27 mouse cellular contexts compared by ENCODE assay signal in genomic region chrX:150551986-150552385, GRCm38 (mm10). TPM values are rescaled to one million over a fixed set of nuclear protein-coding genes. Genes with fewer than 3 reads are reported as not detected.
DNase-seq lines count a peak whose midpoint lies in the region; ATAC-seq and TF ChIP-seq lines count a peak whose summit lies in the region.
"Had no signal": no experiment of that assay in that cellular context is flagged by ENCODE, and none has a peak within 500 bp of the region (broad histone marks: within the 10 kb centered on the region; RNA-seq: fewer than 3 reads in every experiment).

No protein-coding gene starts in this region.

- H3K9ac ChIP-seq in heart, embryonic 13.5 days, result no peak overlapping the region
- no peak overlapping the region for H3K9ac ChIP-seq in liver, adult 2 months (ENCODE audit: low read depth, low read length)
- peak overlapping the region; percentile 50; the same call in 1 of the 2 replicates for H3K9ac ChIP-seq in liver, embryonic 14.5 days (replicated peaks)
- H3K9ac ChIP-seq: embryonic facial prominence, embryonic 13.5 days; forebrain, embryonic 12.5 days; hindbrain, embryonic 13.5 days; limb, embryonic 13.5 days; lung, embryonic 14.5 days had no signal

- no peak for ATAC-seq in heart, embryonic 13.5 days (ENCODE audit: extremely low read depth, insufficient number of reproducible peaks, low FRiP score, low TSS enrichment)
- no peak for ATAC-seq in liver, embryonic 14.5 days (ENCODE audit: insufficient read depth)
- ATAC-seq: activated CD4-positive, CD25-positive, alpha-beta regulatory T cell, adult 4 months; intestine, postnatal 0 days had no signal

- no peak overlapping the region for H3K4me3 ChIP-seq in heart, embryonic 13.5 days
- no peak overlapping the region for H3K4me3 ChIP-seq in liver, adult 2 months (ENCODE audit: insufficient read depth, low read depth, low read length)
- peak overlapping the region; percentile 47 to 75 for H3K4me3 ChIP-seq in liver, embryonic 14.5 days (ENCODE audit: insufficient read depth in 1 of 2, low read depth in 2 of 2, low read length in 2 of 2)
- H3K4me3 ChIP-seq in thymus, adult 2 months (ENCODE audit: control insufficient read depth, insufficient read depth, low read length), result no peak overlapping the region
- H3K4me3 ChIP-seq: embryonic facial prominence, embryonic 13.5 days; forebrain, embryonic 12.5 days; hindbrain, embryonic 13.5 days; layer of hippocampus, adult 2 months; left cerebral cortex, adult 2 months; limb, embryonic 13.5 days had no signal

- no peak for TF ChIP-seq CTCF in liver, adult 2 months (IDR thresholded peaks at IDR 0.05; ENCODE audit: low read depth, low read length)
- no peak for TF ChIP-seq CTCF in liver, embryonic 14.5 days (IDR thresholded peaks at IDR 0.05; ENCODE audit: low read depth)
- no peak for TF ChIP-seq CTCF in thymus, adult 2 months (IDR thresholded peaks at IDR 0.05; ENCODE audit: borderline replicate concordance, control insufficient read depth, extremely low read depth, insufficient read depth, low read length, poor library complexity)

- peak overlapping the region; percentile 36 for H3K4me2 ChIP-seq in heart, embryonic 13.5 days
- peak overlapping the region; percentile 85 for H3K4me2 ChIP-seq in liver, embryonic 14.5 days (ENCODE audit: low read depth)
- H3K4me2 ChIP-seq: embryonic facial prominence, embryonic 13.5 days; forebrain, embryonic 12.5 days; hindbrain, embryonic 13.5 days; limb, embryonic 13.5 days; lung, embryonic 14.5 days had no signal

- TF ChIP-seq POLR2A in liver, adult 2 months (IDR thresholded peaks at IDR 0.05; ENCODE audit: extremely low read depth, insufficient read depth, low read length), result no peak
- TF ChIP-seq POLR2A in thymus, adult 2 months (IDR thresholded peaks at IDR 0.05; ENCODE audit: control insufficient read depth, extremely low read depth, insufficient read depth, low read length, poor library complexity), result no peak

- H3K27ac ChIP-seq in heart, embryonic 13.5 days (replicated peaks), result no peak overlapping the region
- peak overlapping the region; percentile 84 for H3K27ac ChIP-seq in liver, adult 2 months (replicated peaks; ENCODE audit: insufficient read depth, low read depth, low read length)
- H3K27ac ChIP-seq in liver, embryonic 14.5 days, result peak overlapping the region; percentile 95
- H3K27ac ChIP-seq in thymus, adult 2 months (ENCODE audit: control insufficient read depth, insufficient read depth, low read length), result no peak overlapping the region
- H3K27ac ChIP-seq: embryonic facial prominence, embryonic 13.5 days; forebrain, embryonic 12.5 days; hindbrain, embryonic 13.5 days; layer of hippocampus, adult 2 months; left cerebral cortex, adult 2 months; limb, embryonic 13.5 days had no signal

- no peak for TF ChIP-seq EP300 in liver, embryonic 14.5 days (IDR thresholded peaks at IDR 0.05; ENCODE audit: low read depth)

- no peak for DNase-seq in heart, adult 8-10 months (ENCODE audit: low spot score)
- DNase-seq in liver, adult 2 months (ENCODE audit: extremely low read depth, low read depth, low spot score), result peak; percentile 84
- DNase-seq in liver, result no peak
- no peak for DNase-seq in liver, embryonic 14.5 days (ENCODE audit: low read depth in 3 of 3, low spot score in 3 of 3)
- DNase-seq in right cerebral cortex, postnatal 10 days (ENCODE audit: low spot score in 2 of 2), result no peak
- no peak for DNase-seq in thymus, adult 2 months
- DNase-seq: adrenal gland, adult 8-10 months; B cell, adult 2 months; cerebellum, adult 11-12 months; cerebellum, adult 9-11 months; gastrocnemius, postnatal 10 days; heart, postnatal 4 days; lung, embryonic 14.5 days; lung, postnatal 14 days; midbrain, embryonic 14.5 days; right cerebral cortex, postnatal 25 days; spleen, adult 18-20 months; thymus, postnatal 25 days had no signal

- H3K79me2 ChIP-seq in liver, adult 2 months (ENCODE audit: control insufficient read depth, insufficient read depth, low read length), result no peaks in the 10 kb centered on the region

- H3K36me3 ChIP-seq in heart, embryonic 13.5 days, result peaks cover 11% of the 10 kb centered on the region
- peaks cover 4% of the 10 kb centered on the region; the same call in 1 of the 2 replicates for H3K36me3 ChIP-seq in liver, adult 2 months (ENCODE audit: control insufficient read depth, insufficient read depth, low read length)
- H3K36me3 ChIP-seq in liver, embryonic 14.5 days (replicated peaks; ENCODE audit: control insufficient read depth, insufficient read depth, low read depth), result peaks cover 62% of the 10 kb centered on the region
- H3K36me3 ChIP-seq in thymus, adult 2 months (ENCODE audit: control insufficient read depth, insufficient read depth, low read length), result no peaks in the 10 kb centered on the region

- WGBS in heart, embryonic 13.5 days, result 90% methylated on average over 2 of the region's 2 CpGs
- 25% methylated on average over 2 of the region's 2 CpGs for WGBS in liver, adult 2 months
- 86% methylated on average over 2 of the region's 2 CpGs for WGBS in liver, embryonic 14.5 days (ENCODE audit: insufficient replicate concordance)
- 96% methylated on average over 2 of the region's 2 CpGs for WGBS in thymus, adult 2 months

- no peaks in the 10 kb centered on the region for H3K9me3 ChIP-seq in heart, embryonic 13.5 days
- no peaks in the 10 kb centered on the region for H3K9me3 ChIP-seq in liver, embryonic 14.5 days (ENCODE audit: control insufficient read depth, low read length)
- H3K9me3 ChIP-seq: embryonic facial prominence, embryonic 13.5 days; forebrain, embryonic 12.5 days; hindbrain, embryonic 13.5 days; limb, embryonic 13.5 days had no signal

- no peaks in the 10 kb centered on the region for H3K27me3 ChIP-seq in heart, embryonic 13.5 days (replicated peaks)
- no peaks in the 10 kb centered on the region for H3K27me3 ChIP-seq in liver, adult 2 months (ENCODE audit: control insufficient read depth, insufficient read depth, low read length)
- no peaks in the 10 kb centered on the region for H3K27me3 ChIP-seq in liver, embryonic 14.5 days (ENCODE audit: control insufficient read depth, insufficient read depth, low read length)
- no peaks in the 10 kb centered on the region for H3K27me3 ChIP-seq in thymus, adult 2 months (ENCODE audit: control insufficient read depth, insufficient read depth, low read length)
- H3K27me3 ChIP-seq: forebrain, embryonic 12.5 days had no signal

- H3K4me1 ChIP-seq in heart, embryonic 13.5 days, result no peaks in the 10 kb centered on the region
- peaks cover 12% of the 10 kb centered on the region for H3K4me1 ChIP-seq in liver, adult 2 months (ENCODE audit: control insufficient read depth, insufficient read depth, low read length)
- H3K4me1 ChIP-seq in liver, embryonic 14.5 days (replicated peaks; ENCODE audit: control insufficient read depth in 2 of 2, insufficient read depth in 2 of 2, low read length in 1 of 2), result peaks cover 10 to 28% of the 10 kb centered on the region in 2 experiments
- H3K4me1 ChIP-seq in thymus, adult 2 months (replicated peaks; ENCODE audit: control insufficient read depth, insufficient read depth, low read length), result no peaks in the 10 kb centered on the region
- H3K4me1 ChIP-seq: embryonic facial prominence, embryonic 13.5 days; forebrain, embryonic 12.5 days; hindbrain, embryonic 13.5 days; limb, embryonic 13.5 days had no signal

RNA-seq across cellular contexts. Expression of gene Alas2, which starts 4.8 kb away (rescaled TPM):
- polyA plus RNA-seq in heart, embryonic 13.5 days (2015; fragmentation: Nextera tagmentation; extraction: Ambion mirVana), result 180 and 307 TPM in 2 replicates
- 100 to 1,000 TPM in 1 of 4 experiments, 10 to 100 TPM in 3; 20.9 to 126 (median 34.0) TPM for total RNA-seq in heart, adult 8-10 months (2022)
- total RNA-seq in liver, adult 2 months (2014; rRNA removed), result 15.8 and 28.4 TPM in 2 replicates
- 41.1 and 48.4 TPM in 2 replicates for polyA plus RNA-seq in liver, adult 2 months (2012; rRNA removed)
- polyA plus RNA-seq in liver, embryonic 14.5 days (2012; rRNA removed), result 897 and 1,006 TPM in 2 replicates
- polyA plus RNA-seq in liver, embryonic 14.5 days (2014; fragmentation: Nextera tagmentation; extraction: Ambion mirVana), result 977 and 1,008 TPM in 2 replicates
- polyA plus RNA-seq in thymus, adult 2 months (2012; rRNA removed), result 9.2 and 11.5 TPM in 2 replicates

RNA-seq across cellular contexts. Expression of gene Pfkfb1, which starts 36.0 kb away (rescaled TPM):
- polyA plus RNA-seq in heart, embryonic 13.5 days (2015; fragmentation: Nextera tagmentation; extraction: Ambion mirVana), result 5.3 and 5.7 TPM in 2 replicates
- 10 to 100 TPM in 3 of 4 experiments, 1 to 10 TPM in 1; 8.7 to 25.6 (median 15.1) TPM for total RNA-seq in heart, adult 8-10 months (2022)
- 23.8 and 31.6 TPM in 2 replicates for total RNA-seq in liver, adult 2 months (2014; rRNA removed)
- 21.2 and 23.5 TPM in 2 replicates for polyA plus RNA-seq in liver, adult 2 months (2012; rRNA removed)
- polyA plus RNA-seq in liver, embryonic 14.5 days (2012; rRNA removed), result 6.2 TPM in 2 replicates
- polyA plus RNA-seq in liver, embryonic 14.5 days (2014; fragmentation: Nextera tagmentation; extraction: Ambion mirVana), result 7.3 TPM in 2 replicates
- 5.8 and 6.2 TPM in 2 replicates for polyA plus RNA-seq in thymus, adult 2 months (2012; rRNA removed)

RNA-seq across cellular contexts. Expression of gene Apex2, which starts 37.7 kb away (rescaled TPM):
- 12.8 TPM in 2 replicates for polyA plus RNA-seq in heart, embryonic 13.5 days (2015; fragmentation: Nextera tagmentation; extraction: Ambion mirVana)
- total RNA-seq in heart, adult 8-10 months (2022), result 10 to 100 TPM in 1 of 4 experiments, 1 to 10 TPM in 3; 5.8 to 10.2 (median 9.1) TPM
- total RNA-seq in liver, adult 2 months (2014; rRNA removed), result 9.3 and 10.7 TPM in 2 replicates
- 5.6 and 5.7 TPM in 2 replicates for polyA plus RNA-seq in liver, adult 2 months (2012; rRNA removed)
- 7.5 and 8.2 TPM in 2 replicates for polyA plus RNA-seq in liver, embryonic 14.5 days (2012; rRNA removed)
- polyA plus RNA-seq in liver, embryonic 14.5 days (2014; fragmentation: Nextera tagmentation; extraction: Ambion mirVana), result 8.9 and 12.0 TPM in 2 replicates
- polyA plus RNA-seq in thymus, adult 2 months (2012; rRNA removed), result 25.6 and 25.8 TPM in 2 replicates

Comparison
In these comparisons a context has a peak if more than half of its experiments do, and no peak if none do; other contexts are left out.
1. H3K4me3 ChIP-seq: peak in liver, embryonic 14.5 days (2 of 2); none in heart, embryonic 13.5 days (single experiment), liver, adult 2 months (single experiment) and thymus, adult 2 months (single experiment).
2. H3K27ac ChIP-seq: peak in liver, adult 2 months (single experiment) and liver, embryonic 14.5 days (single experiment); none in heart, embryonic 13.5 days (single experiment) and thymus, adult 2 months (single experiment).